Mouse (Mus musculus): Measurements from ENCODE around the gene Gm20388.

DNA sequence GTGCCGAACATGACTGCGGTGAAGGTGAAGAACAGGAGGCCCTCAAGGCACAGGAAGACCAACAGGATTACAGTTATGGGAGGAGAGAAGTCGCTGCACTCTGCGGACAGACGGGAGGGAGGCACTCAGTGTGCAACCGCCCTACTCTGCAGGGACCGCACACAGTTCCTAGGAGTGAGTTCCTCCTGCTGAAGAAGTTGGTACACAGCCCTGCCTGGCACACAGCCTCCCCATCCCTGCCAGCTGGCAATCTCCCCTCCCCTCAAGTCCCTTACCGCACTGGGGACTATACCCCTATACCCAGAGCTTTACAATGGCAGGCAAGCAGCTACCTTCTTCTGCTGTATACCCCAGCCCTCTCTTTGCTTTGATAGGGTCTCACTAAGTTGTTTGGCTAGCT is 172.6 kb downstream of the Gm20388 start:
- TF ChIP-seq CTCF (IDR thresholded peaks at IDR 0.05; ENCODE audit: low read depth) (no peak), EP300 (IDR thresholded peaks at IDR 0.05; ENCODE audit: low read depth) (no peak)

Data from liver, embryonic 14.5 days (tissue).